Mouse (Mus musculus) heart, adult 2 months (tissue): ENCODE data around the gene Creb3l2. TPM values are rescaled to one million over a fixed set of nuclear protein-coding genes. Genes with fewer than 3 reads are reported as not detected.

Experiments
- DNase-seq, 2 experiments: peaks; one replicate each; pipeline ENCODE4 v3.0.0; 2021
- H3K27ac ChIP-seq: fragments of 200-600 bp; 2 replicates; pipeline ENCODE4 v1.8.1; 2022
- H3K27me3 ChIP-seq: fragments of 200-500 bp; 2 replicates; pipeline ENCODE4 v1.6.1; 2012; ENCODE audit warnings: mild to moderate bottlenecking, low read length, inconsistent platforms, mixed read lengths; ENCODE audit not compliant: control insufficient read depth, insufficient read depth
- H3K36me3 ChIP-seq: fragments of 200-500 bp; 2 replicates; pipeline ENCODE4 v1.6.1; 2012; ENCODE audit warnings: low read length, inconsistent platforms; ENCODE audit not compliant: control insufficient read depth, insufficient read depth
- H3K4me1 ChIP-seq: fragments of 200-500 bp; 2 replicates; pipeline ENCODE4 v1.6.1; 2011; ENCODE audit warnings: low read length; ENCODE audit not compliant: control insufficient read depth, insufficient read depth
- H3K4me3 ChIP-seq: fragments of 200-600 bp; 2 replicates; pipeline ENCODE4 v1.8.1; 2022
- H3K79me2 ChIP-seq: fragments of 200-500 bp; replicated peaks from 2 replicates; pipeline ENCODE4 v1.6.1; 2012; ENCODE audit warnings: mild to moderate bottlenecking, inconsistent platforms, low read length, moderate library complexity, mixed read lengths; ENCODE audit not compliant: control insufficient read depth, insufficient read depth
- H3K9ac ChIP-seq: fragments of 200-500 bp; 2 replicates; pipeline ENCODE4 v1.6.1; 2012; ENCODE audit warnings: low read depth, mild to moderate bottlenecking, control low read depth, inconsistent platforms, low read length, mixed read lengths
- CTCF ChIP-seq: fragments of 200-600 bp; IDR thresholded peaks from 2 replicates; pipeline ENCODE4 v1.8.1; 2022; ENCODE audit warnings: antibody characterized with exemption, mild to moderate bottlenecking, moderate library complexity
- EP300 ChIP-seq: fragments of 200-500 bp; IDR thresholded peaks from 2 replicates; pipeline ENCODE4 v1.6.1; 2011; ENCODE audit warnings: low read depth, low read length, control low read depth; ENCODE audit not compliant: insufficient read depth
- POLR2A ChIP-seq: fragments of 200-500 bp; IDR thresholded peaks from 2 replicates; pipeline ENCODE4 v1.6.1; 2011; ENCODE audit warnings: mild to moderate bottlenecking, low read depth, low read length, control low read depth; ENCODE audit not compliant: insufficient read depth
- WGBS: fragments of 180-500 bp; shearing (Covaris S2); methylation state at CpG from one replicate; pipeline ENCODE4 v1.1.7; 2018; 5-methylcytosine and 5-hydroxymethylcytosine counted together
- intact Hi-C: fragments of 180-260 bp; cut with DNase I; formaldehyde crosslinking; loops from one replicate; pipeline ENCODE4 v1.15.1; 2025
- polyA plus RNA-seq: library from polyadenylated mRNA; depleted of rRNA; stranded (reverse); fragments of >200 nt; gene quantifications from 2 replicates; pipeline ENCODE4 v1.2.3, GENCODE M21; 2012
- total RNA-seq, 2 experiments: library from RNA; stranded (reverse); gene quantifications; 2 replicates each; pipeline ENCODE4 v1.2.3; 2021

Creb3l2 gene
- total and polyA plus RNA-seq, 3 experiments: 16.7 to 26.5 (median 20.5) TPM

DNA sequence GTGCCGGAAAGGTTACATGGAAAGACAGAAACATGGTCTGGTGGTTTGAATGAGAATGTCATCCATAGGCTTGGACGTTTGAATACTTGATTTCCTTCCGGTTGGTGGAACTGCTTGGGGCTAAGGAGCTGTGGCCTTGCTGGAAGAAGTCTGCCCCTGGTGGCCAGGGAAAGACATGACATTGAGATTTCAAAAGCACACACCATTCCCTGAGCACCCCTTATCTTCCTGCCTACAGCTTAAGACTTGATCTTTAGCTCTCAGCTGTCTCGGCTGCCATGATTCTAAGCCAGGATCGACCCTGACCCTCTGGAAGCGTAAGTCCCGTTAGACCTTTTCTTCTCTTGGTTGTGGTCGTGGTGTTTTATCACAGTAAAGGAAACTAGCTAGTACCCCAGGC, 77.6 kb downstream of the Creb3l2 start:
- intact Hi-C loops: no loop called here
- Histone ChIP-seq H3K4me3 (no peak overlapping the region), H3K27me3 (no peaks in the 10 kb centered on the region), H3K9ac (no peak overlapping the region), H3K36me3 (no peaks in the 10 kb centered on the region), H3K4me1 (peaks cover 2% of the 10 kb centered on the region), H3K79me2 (0 out of 2 replicates have a peak, but pooled peaks cover 1% of the 10 kb centered on the region), H3K27ac (no peak overlapping the region)
- TF ChIP-seq CTCF: peak; percentile 59
- no peak for TF ChIP-seq EP300
- TF ChIP-seq POLR2A: no peak
- no peak for DNase-seq
- WGBS: 89% methylated on average over 8 of the region's 8 CpGs

DNA sequence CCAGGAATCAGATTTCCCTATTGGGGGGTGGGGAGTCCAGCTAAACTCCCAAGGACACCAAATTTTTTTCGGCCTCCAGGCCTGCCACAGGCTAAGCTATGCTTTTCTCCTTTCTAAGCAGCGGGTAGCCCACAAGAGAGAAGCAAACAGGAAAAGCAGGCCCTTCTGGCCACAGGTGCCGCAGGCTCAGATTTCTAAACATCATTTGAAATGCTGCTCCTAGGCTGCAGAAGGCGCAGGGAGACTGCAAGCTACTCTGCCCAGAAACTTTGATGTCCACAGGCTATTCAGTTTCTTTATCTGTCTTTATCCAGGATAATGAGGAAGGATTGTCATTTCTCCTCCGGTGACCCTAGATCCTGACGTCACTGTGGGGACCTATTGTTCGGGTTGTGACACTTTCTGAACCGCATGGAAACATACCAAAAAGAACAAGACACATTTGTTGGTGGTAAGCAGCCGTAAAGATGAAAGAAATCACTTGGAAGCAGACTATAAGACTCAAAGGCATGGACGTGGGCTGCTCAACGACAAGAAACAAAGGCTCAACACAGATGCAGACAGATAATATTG, 81.0 kb downstream of the Creb3l2 start:
- no peak for DNase-seq
- Histone ChIP-seq H3K27ac (no peak overlapping the region), H3K4me3 (no peak overlapping the region), H3K36me3 (no peaks in the 10 kb centered on the region), H3K27me3 (no peaks in the 10 kb centered on the region), H3K9ac (no peak overlapping the region), H3K79me2 (no peaks in the 10 kb centered on the region), H3K4me1 (peaks cover under 1% of the 10 kb centered on the region; the same call in 1 of the 2 replicates)
- 55% methylated on average over 11 of the region's 11 CpGs for WGBS
- intact Hi-C loops: no loop called here
- TF ChIP-seq EP300 (no peak), POLR2A (no peak), CTCF (no peak)

DNA sequence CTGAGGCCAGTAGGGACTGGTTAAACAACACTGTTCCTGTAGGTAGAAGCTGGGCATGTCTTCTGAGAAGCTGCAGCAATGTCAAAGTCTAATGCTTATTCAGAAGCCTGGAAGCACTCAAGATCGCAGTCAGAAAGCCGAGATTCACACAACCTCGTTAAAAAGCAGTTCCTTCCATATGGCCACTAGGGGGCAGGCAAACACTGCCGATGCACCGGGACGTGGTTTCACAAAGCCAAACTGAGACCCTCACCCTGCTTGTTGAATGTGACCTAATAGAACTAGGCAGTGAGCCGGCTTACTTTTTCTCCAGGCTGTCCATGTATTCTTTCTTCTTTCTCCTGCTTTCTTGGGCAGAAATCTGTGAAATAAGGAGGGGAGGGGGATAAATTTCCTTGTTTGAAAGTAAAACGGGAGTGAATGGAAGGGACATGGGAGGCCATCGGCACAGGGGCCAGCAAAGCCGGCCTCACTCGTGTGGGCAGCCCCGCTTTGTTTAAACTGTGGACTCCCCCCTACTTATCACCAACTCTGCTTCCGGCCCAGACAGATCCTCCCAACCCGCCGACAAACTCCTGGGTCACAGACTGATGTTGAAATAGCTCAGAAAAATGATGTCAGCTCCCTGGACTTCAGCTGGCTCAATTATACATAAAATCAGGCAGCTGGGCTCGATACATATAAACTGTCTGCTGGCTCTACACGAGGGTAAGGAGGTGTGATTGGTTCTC, 87.3 kb downstream of the Creb3l2 start:
- WGBS: 23% methylated on average over 17 of the region's 17 CpGs
- intact Hi-C loops: loop anchor here (1.0 kb wide), 1 partner anchor 94 kb away; no protein-coding TSS in a partner anchor
- Histone ChIP-seq H3K27me3 (no peaks in the 10 kb centered on the region), H3K36me3 (peaks cover 6% of the 10 kb centered on the region), H3K4me1 (peaks cover 2% of the 10 kb centered on the region; the same call in 1 of the 2 replicates), H3K27ac (peak overlapping the region; percentile 39; the same call in 1 of the 2 replicates), H3K9ac (no peak overlapping the region), H3K4me3 (no peak overlapping the region), H3K79me2 (no peaks in the 10 kb centered on the region; the same call in 1 of the 2 replicates)
- peak; percentile 84; the same call in 1 of the 2 replicates for TF ChIP-seq EP300
- TF ChIP-seq POLR2A: no peak
- TF ChIP-seq CTCF: peak; percentile 97
- peak; percentile 55 to 74 for DNase-seq

DNA sequence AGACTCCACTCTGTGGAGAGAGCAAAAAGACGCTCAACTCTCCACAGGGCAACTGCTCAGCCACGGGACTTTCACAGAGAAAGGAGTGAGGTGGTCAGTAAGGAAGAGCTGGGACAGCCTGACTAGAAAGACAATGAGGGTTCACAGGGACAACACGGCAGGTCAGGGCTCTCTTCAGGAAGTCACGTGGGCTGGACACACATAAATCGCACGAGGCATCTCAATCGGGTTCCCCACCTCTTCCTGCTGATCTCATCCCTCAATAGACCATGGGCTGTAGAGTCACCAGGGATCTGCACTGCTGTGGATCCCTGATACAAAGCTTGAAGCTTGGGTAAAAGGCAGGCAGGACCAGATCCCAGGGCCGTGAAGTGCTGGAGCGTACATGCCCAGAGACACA, 88.3 kb downstream of the Creb3l2 start:
- H3K4me3 ChIP-seq: no peak overlapping the region
- peaks cover 2% of the 10 kb centered on the region; the same call in 1 of the 2 replicates for H3K4me1 ChIP-seq
- peaks cover 6% of the 10 kb centered on the region for H3K36me3 ChIP-seq
- no peak overlapping the region for H3K27ac ChIP-seq
- intact Hi-C loops: loop anchor here (1.0 kb wide), 1 partner anchor 95 kb away; no protein-coding TSS in a partner anchor
- no peak for DNase-seq
- H3K27me3 ChIP-seq: no peaks in the 10 kb centered on the region
- no peaks in the 10 kb centered on the region; the same call in 1 of the 2 replicates for H3K79me2 ChIP-seq
- no peak for TF ChIP-seq EP300
- TF ChIP-seq CTCF: no peak
- TF ChIP-seq POLR2A: no peak
- H3K9ac ChIP-seq: no peak overlapping the region
- WGBS: 53% methylated on average over 9 of the region's 9 CpGs

DNA sequence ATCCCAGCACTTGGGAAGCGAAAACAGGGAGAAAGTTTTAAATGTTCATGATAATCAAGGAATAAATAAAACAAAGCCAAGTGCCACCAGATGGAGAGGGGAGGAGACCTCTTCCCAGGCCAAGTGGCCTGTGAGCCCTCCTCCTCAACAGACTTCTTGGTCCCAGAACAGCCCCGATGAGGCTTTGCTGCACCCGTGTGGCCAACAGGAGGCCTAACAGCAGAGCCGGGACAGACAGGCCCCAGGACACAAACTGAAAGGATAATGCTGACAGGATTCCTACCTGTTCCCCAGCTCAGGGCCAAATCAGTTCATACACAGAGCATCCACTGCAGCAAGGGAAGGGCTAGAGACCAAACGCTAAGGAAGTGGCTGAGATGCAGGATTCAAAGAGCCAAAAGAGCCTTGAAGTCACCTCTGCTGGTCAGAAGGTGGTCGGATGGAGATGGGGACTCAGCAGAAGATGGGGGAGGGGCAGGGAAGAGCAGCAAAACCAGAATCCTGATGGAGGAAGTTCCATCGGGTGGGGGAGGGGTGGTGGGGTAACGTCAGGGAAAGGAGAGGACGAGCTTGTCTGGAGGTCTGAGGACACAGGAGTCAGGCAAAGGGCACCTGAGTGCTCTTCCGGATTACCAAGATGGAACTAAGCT, 90.1 kb downstream of the Creb3l2 start:
- intact Hi-C loops: loop anchor here (1.0 kb wide), 2 partner anchors 255 to 298 kb away; no protein-coding TSS in a partner anchor
- 39% methylated on average over 10 of the region's 10 CpGs for WGBS
- TF ChIP-seq EP300 (peak; percentile 64; the same call in 1 of the 2 replicates), CTCF (peak; percentile 90), POLR2A (no peak)

More for the DNA sequence above, 90.1 kb downstream of the Creb3l2 start:
- Histone ChIP-seq H3K79me2 (no peaks in the 10 kb centered on the region; the same call in 1 of the 2 replicates), H3K27ac (no peak overlapping the region), H3K9ac (no peak overlapping the region), H3K27me3 (no peaks in the 10 kb centered on the region), H3K36me3 (peaks cover 6% of the 10 kb centered on the region), H3K4me1 (peaks cover 2% of the 10 kb centered on the region; the same call in 1 of the 2 replicates), H3K4me3 (no peak overlapping the region)
- peak; percentile 62 to 70 for DNase-seq
